ENCODE assay signal across 18 mouse cellular contexts in genomic region chr2:130992818-130993217, GRCm38 (mm10). TPM values are rescaled to one million over a fixed set of nuclear protein-coding genes. Genes with fewer than 3 reads are reported as not detected.
"Had no signal": no experiment of that assay in that cellular context is flagged by ENCODE, and none has a peak within 500 bp of the region (broad histone marks: within the 10 kb centered on the region; RNA-seq: fewer than 3 reads in every experiment).

No protein-coding gene starts in this region.

- H3K4me2 ChIP-seq: intestine, embryonic 15.5 days; kidney, embryonic 15.5 days; liver, embryonic 13.5 days; midbrain, embryonic 11.5 days had no signal

- H3K4me3 ChIP-seq: intestine, embryonic 15.5 days; kidney, embryonic 15.5 days; left cerebral cortex, adult 2 months; liver, embryonic 13.5 days had no signal

- H3K4me1 ChIP-seq: intestine, embryonic 15.5 days; kidney, embryonic 15.5 days; liver, embryonic 13.5 days had no signal

- H3K9me3 ChIP-seq: intestine, embryonic 15.5 days; kidney, embryonic 15.5 days; liver, embryonic 13.5 days had no signal

- H3K27ac ChIP-seq: intestine, embryonic 15.5 days; kidney, embryonic 15.5 days; left cerebral cortex, adult 2 months; liver, embryonic 13.5 days; stomach, postnatal 0 days had no signal

- ATAC-seq: intestine, embryonic 15.5 days had no signal

- H3K27me3 ChIP-seq: intestine, embryonic 15.5 days; kidney, embryonic 15.5 days; liver, embryonic 13.5 days had no signal

- DNase-seq: kidney, adult 11 months; kidney, adult 8-10 months; kidney, postnatal 10 days; kidney, postnatal 36 days; liver, embryonic 13.5 days; lung, adult 2 months; lung, postnatal 14 days; lung, postnatal 4 days; midbrain, embryonic 14.5 days; thymus, postnatal 25 days had no signal

- H3K9ac ChIP-seq: intestine, embryonic 15.5 days; kidney, embryonic 15.5 days; liver, embryonic 13.5 days had no signal

RNA-seq across cellular contexts. Expression of gene Gfra4, which starts 50.1 kb away (rescaled TPM):
- total RNA-seq: liver, adult 2 months; megakaryocyte progenitor cell, adult 5-6 weeks; megakaryocyte-erythroid progenitor cell, adult 5-6 weeks had no signal
